Mouse (Mus musculus) lung, postnatal 0 days (tissue): ENCODE data around the gene Mlxipl.

Source experiments
- CTCF ChIP-seq: IDR thresholded peaks from 2 replicates; pipeline ENCODE4 v1.5.1; 2016; ENCODE audit warnings: antibody characterized with exemption, mild to moderate bottlenecking
- EP300 ChIP-seq: IDR thresholded peaks from 2 replicates; pipeline ENCODE4 v1.6.1; 2016; ENCODE audit warnings: antibody characterized with exemption, mild to moderate bottlenecking, control low read depth

- no peak for TF ChIP-seq CTCF
- no peak for TF ChIP-seq EP300
Observed at GRCm38 (mm10) chr5:135079578-135079977, 10.1 kb upstream of the Mlxipl start.
